ENCODE assay signal across 24 mouse cellular contexts in the genomic region with DNA sequence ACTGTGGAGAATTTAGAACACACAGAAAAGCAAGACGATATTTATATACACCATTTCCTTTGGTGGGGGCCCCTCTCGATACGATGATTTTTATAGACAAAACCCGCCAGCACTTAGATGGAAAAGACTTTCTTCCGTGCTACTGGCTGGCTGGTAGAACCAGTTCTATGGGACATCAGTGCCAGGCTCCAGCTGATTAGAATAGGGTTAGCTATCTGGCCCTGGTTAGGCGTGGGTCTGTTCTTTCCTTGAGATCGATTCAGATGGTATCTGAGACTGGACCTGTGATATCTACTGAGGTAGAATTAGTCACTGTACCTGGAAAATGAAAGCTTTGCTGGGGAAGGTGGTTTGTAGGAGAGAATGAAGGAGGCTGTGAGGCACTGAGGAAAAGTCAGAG.
"Had no signal": no experiment of that assay in that cellular context is flagged by ENCODE, and none has a peak within 500 bp of the region (broad histone marks: within the 10 kb centered on the region; RNA-seq: fewer than 3 reads in every experiment).

No protein-coding gene starts in this region.

- H3K27me3 ChIP-seq: heart, embryonic 13.5 days; heart, embryonic 15.5 days; hindbrain, embryonic 13.5 days; hindbrain, embryonic 15.5 days; limb, embryonic 12.5 days had no signal

- H3K27ac ChIP-seq: heart, embryonic 10.5 days; heart, embryonic 13.5 days; heart, embryonic 15.5 days; hindbrain, embryonic 13.5 days; hindbrain, embryonic 15.5 days; hindbrain, postnatal 0 days; kidney, postnatal 0 days; limb, embryonic 10.5 days; limb, embryonic 12.5 days had no signal

- H3K4me2 ChIP-seq: heart, embryonic 13.5 days; heart, embryonic 15.5 days; hindbrain, embryonic 13.5 days; hindbrain, embryonic 15.5 days; limb, embryonic 12.5 days; liver, embryonic 11.5 days had no signal

- H3K36me3 ChIP-seq: heart, embryonic 10.5 days; heart, embryonic 15.5 days; hindbrain, embryonic 15.5 days had no signal

- H3K9me3 ChIP-seq: heart, embryonic 10.5 days; heart, embryonic 13.5 days; heart, embryonic 15.5 days; hindbrain, embryonic 13.5 days; hindbrain, embryonic 15.5 days; limb, embryonic 10.5 days; limb, embryonic 12.5 days had no signal

- H3K4me1 ChIP-seq: hindbrain, embryonic 13.5 days; hindbrain, embryonic 15.5 days had no signal

- DNase-seq: forebrain, postnatal 0 days; gastrocnemius, postnatal 14 days; gastrocnemius, postnatal 36 days; heart, adult 18-20 months; heart, postnatal 14 days; heart, postnatal 36 days; kidney, adult 11 months; kidney, adult 2 months; kidney, postnatal 14 days; kidney, postnatal 36 days; layer of hippocampus, adult 9-11 months; layer of hippocampus, postnatal 36 days; liver had no signal

- ATAC-seq: forebrain, postnatal 0 days; hindbrain, postnatal 0 days; intestine, embryonic 16.5 days had no signal

- H3K4me3 ChIP-seq: heart, embryonic 10.5 days; heart, embryonic 13.5 days; heart, embryonic 15.5 days; hindbrain, embryonic 13.5 days; hindbrain, embryonic 15.5 days; limb, embryonic 10.5 days; limb, embryonic 12.5 days had no signal

- H3K9ac ChIP-seq: forebrain, postnatal 0 days; heart, embryonic 13.5 days; heart, embryonic 15.5 days; hindbrain, embryonic 13.5 days; hindbrain, embryonic 15.5 days; limb, embryonic 12.5 days had no signal
